Mouse (Mus musculus) embryonic facial prominence, embryonic 11.5 days (tissue): ENCODE data around the gene Sstr2. TPM values are rescaled to one million over a fixed set of nuclear protein-coding genes. Genes with fewer than 3 reads are reported as not detected.

Experiments used
- ATAC-seq: fragments of 200-750 bp; cut with Nextera tagmentation; replicated peaks from 2 replicates; pipeline ENCODE4 v1.8.0; 2017; ENCODE audit warnings: low read depth; ENCODE audit not compliant: insufficient number of reproducible peaks, low FRiP score, low TSS enrichment
- DNase-seq: peaks from one replicate; pipeline ENCODE4 v3.0.0-alpha.2; 2015; ENCODE audit warnings: low spot score
- H3K27ac ChIP-seq: fragments of 300-500 bp; sonication (generic); replicated peaks from 2 replicates; pipeline ENCODE4 v1.5.1; 2014; ENCODE audit warnings: mild to moderate bottlenecking, low read depth, low read length, control low read depth
- H3K27me3 ChIP-seq: fragments of 300-500 bp; sonication (generic); 2 replicates; pipeline ENCODE4 v1.6.1; 2014; ENCODE audit warnings: mild to moderate bottlenecking, low read length, moderate library complexity, mixed read lengths; ENCODE audit not compliant: control insufficient read depth, insufficient read depth
- H3K36me3 ChIP-seq: fragments of 300-500 bp; sonication (generic); replicated peaks from 2 replicates; pipeline ENCODE4 v1.6.1; 2014; ENCODE audit warnings: low read depth, mild to moderate bottlenecking, low read length, moderate library complexity, mixed read lengths; ENCODE audit not compliant: control insufficient read depth, insufficient read depth
- H3K4me1 ChIP-seq: fragments of 300-500 bp; sonication (generic); 2 replicates; pipeline ENCODE4 v1.6.1; 2014; ENCODE audit warnings: low read length, mixed read lengths; ENCODE audit not compliant: control insufficient read depth, insufficient read depth
- H3K4me2 ChIP-seq: fragments of 300-500 bp; sonication (generic); 2 replicates; pipeline ENCODE4 v1.6.1; 2014; ENCODE audit warnings: low read depth, mild to moderate bottlenecking, control low read depth, low read length, moderate library complexity
- H3K4me3 ChIP-seq: fragments of 300-500 bp; sonication (generic); 2 replicates; pipeline ENCODE4 v1.5.1; 2014; ENCODE audit warnings: low read depth, low read length, control low read depth
- H3K9ac ChIP-seq: fragments of 300-500 bp; sonication (generic); replicated peaks from 2 replicates; pipeline ENCODE4 v1.6.1; 2014; ENCODE audit warnings: mild to moderate bottlenecking, control low read depth, low read length
- H3K9me3 ChIP-seq: fragments of 300-500 bp; sonication (generic); replicated peaks from 2 replicates; pipeline ENCODE4 v1.6.1; 2016; ENCODE audit warnings: mild to moderate bottlenecking, low read length, inconsistent platforms, mixed read lengths; ENCODE audit not compliant: control insufficient read depth
- WGBS: fragments of 180-500 bp; shearing (Covaris S2); extraction: QIAGEN DNeasy Blood & Tissue Kit; methylation state at CpG from one replicate; pipeline ENCODE4 v1.1.7; 2014; 5-methylcytosine and 5-hydroxymethylcytosine counted together
- polyA plus RNA-seq: library from polyadenylated mRNA; unstranded; fragments of >200 nt; fragmentation: Nextera tagmentation; extraction: Ambion mirVana; gene quantifications from 2 replicates; pipeline ENCODE4 v1.2.1, GENCODE M21; 2014

Sstr2 gene
- polyA plus RNA-seq, 1 experiment from 2014 or later = 3.3 TPM

DNA sequence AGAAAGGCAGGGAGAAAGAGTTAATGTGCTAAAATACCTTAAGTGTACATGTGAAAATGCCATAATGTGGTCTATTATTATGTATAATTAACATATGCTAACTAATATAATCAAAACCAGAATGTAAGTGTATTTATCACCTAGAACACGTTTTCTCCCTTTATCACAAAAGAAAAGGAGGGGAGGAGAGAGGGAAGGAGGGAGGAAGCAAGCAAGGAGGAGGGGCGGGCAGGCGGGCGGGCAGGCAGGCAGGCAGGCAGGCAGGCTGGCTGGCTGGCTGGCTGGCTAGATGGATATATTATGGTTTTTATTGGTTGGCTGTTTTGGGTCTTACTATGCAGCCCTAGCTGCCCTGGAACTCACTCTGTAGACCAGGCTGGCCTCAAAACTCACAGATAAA lies 50.6 kb downstream of the Sstr2 start:
- Histone ChIP-seq H3K4me2 (no peak overlapping the region), H3K9ac (no peak overlapping the region), H3K36me3 (no peaks in the 10 kb centered on the region; the same call in 1 of the 2 replicates), H3K27me3 (no peaks in the 10 kb centered on the region), H3K27ac (no peak overlapping the region), H3K9me3 (no peaks in the 10 kb centered on the region), H3K4me1 (no peaks in the 10 kb centered on the region), H3K4me3 (no peak overlapping the region)
- 87% methylated on average over 4 of the region's 4 CpGs for WGBS
- ATAC-seq (no peak), DNase-seq (no peak)

DNA sequence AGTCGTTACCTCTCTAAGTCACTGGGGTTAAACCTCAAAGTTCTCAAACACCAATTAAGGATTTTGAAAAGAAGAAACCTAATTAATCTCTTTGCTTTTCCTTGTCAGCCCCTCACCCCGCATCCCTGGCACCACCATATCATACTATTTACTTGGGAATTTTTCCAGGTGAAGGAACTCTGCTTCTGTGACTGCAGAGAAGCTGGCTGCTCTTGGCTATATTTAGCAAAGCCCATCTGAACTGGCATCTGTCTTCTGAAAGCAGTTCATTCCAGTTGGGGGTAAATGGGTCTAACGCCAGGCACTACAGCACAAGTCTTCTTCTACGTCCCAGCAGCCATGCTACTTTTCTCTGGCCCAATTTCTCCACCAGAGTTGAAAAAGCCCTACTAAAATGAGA lies 54.5 kb downstream of the Sstr2 start:
- WGBS = 95% methylated on average over 4 of the region's 4 CpGs
- Histone ChIP-seq H3K9me3 (no peaks in the 10 kb centered on the region), H3K4me3 (no peak overlapping the region), H3K27ac (no peak overlapping the region), H3K36me3 (no peaks in the 10 kb centered on the region; the same call in none of the 2 replicates), H3K9ac (no peak overlapping the region), H3K27me3 (no peaks in the 10 kb centered on the region), H3K4me1 (no peaks in the 10 kb centered on the region), H3K4me2 (no peak overlapping the region)
- ATAC-seq = no peak
- no peak for DNase-seq

DNA sequence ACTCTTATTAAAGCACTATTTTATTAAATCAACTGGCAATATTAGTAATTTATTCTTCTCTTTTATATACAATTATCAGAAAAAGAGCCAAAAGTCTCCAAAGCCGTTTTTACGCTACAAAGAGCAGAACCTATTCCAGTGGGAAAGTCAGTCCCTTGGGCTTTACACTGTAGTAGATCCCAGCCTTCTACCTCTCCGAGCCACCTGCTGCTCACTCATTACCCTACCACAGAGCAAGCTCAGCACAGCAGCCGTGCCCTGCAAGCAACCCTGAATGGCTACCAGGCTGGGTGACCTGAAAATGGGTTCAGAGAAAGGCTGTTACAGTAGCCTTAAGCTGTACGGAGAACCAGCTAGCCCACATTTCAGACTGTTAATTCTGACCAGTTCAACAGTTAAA lies 55.5 kb downstream of the Sstr2 start:
- H3K36me3 ChIP-seq = no peaks in the 10 kb centered on the region; the same call in none of the 2 replicates
- ATAC-seq = no peak
- 84% methylated on average over 5 of the region's 5 CpGs for WGBS

More for the DNA sequence above, 55.5 kb downstream of the Sstr2 start:
- Histone ChIP-seq H3K9me3 (no peaks in the 10 kb centered on the region), H3K27ac (no peak overlapping the region), H3K9ac (no peak overlapping the region), H3K27me3 (no peaks in the 10 kb centered on the region), H3K4me3 (no peak overlapping the region), H3K4me1 (no peaks in the 10 kb centered on the region), H3K4me2 (no peak overlapping the region)
- DNase-seq = no peak

Other genes starting within 250 kb of the Sstr2 start
- gene Cog1, start 29.8 kb downstream of the Sstr2 start, polyA plus RNA-seq = 26.1 and 28.4 TPM in 2 replicates
- gene Slc39a11, start 30.7 kb downstream of the Sstr2 start, polyA plus RNA-seq = 12.5 and 14.5 TPM in 2 replicates
- 51.2 and 52.0 TPM in 2 replicates for gene Fam104a, start 64.8 kb downstream of the Sstr2 start, polyA plus RNA-seq
- gene D11Wsu47e, start 65.1 kb downstream of the Sstr2 start, polyA plus RNA-seq = 24.8 and 26.5 TPM in 2 replicates
- 0.31 TPM in 1 of 2 replicates, not detected in the other for gene Cpsf4l, start 90.7 kb downstream of the Sstr2 start, polyA plus RNA-seq
- 59.1 and 63.7 TPM in 2 replicates for gene Cdc42ep4, start 132.5 kb downstream of the Sstr2 start, polyA plus RNA-seq